Mouse (Mus musculus): ENCODE results near the gene Esf1.
"Not testable (repeated sequence)": the region's sequence is repeated elsewhere in the genome, so short reads cannot be mapped to it uniquely, and the experiment has no call there.

The Esf1 gene

DNA sequence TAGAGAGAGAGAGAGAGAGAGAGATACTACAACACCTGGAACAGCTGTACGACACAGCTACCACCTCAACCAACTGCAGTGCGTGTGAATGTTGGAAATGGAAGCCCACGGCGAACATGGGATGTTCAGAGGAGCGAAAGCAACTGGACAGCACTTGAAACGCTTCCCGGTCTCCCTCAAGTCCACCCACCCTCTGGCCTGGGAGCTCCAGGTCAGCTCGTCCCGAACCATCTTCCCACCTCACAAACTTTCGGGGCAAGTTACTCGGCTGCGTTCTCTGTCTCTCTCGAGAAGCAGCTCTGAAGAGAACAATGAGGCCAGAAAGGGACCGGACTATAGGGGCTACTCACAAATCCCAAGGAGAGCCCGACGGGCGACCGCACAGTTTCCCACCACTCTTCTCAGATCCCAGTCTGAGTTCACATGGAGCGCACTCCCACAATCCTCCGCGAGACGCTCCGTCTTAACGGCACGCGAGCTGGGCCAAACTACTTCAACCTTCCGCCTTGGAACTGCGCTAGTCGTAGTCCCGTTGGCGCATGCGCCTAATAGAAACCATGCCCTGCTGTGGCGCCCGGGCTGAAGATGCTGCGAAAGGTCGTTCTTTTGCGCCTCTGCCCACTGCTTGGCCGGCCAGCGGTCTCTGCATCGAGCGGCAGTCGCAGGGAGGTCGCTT lies at the start of gene Esf1, which contains the start of gene Ndufaf5:
Gene Esf1 (minus strand): TSS at position 438 of the 676 bp plus-strand sequence.
Gene Ndufaf5 (plus strand): TSS at position 523 of the 676 bp plus-strand sequence.
- in situ Hi-C loops (cut with MboI; ENCODE audit: low sequenced_read_pairs), result no loop called here

- in situ Hi-C loops (cut with MboI; ENCODE audit: low sequenced_read_pairs), result no loop called here
These were observed 45.6 kb upstream of the Esf1 start for GRCm38 (mm10) chr2:140215965-140216364.

GRCm38 (mm10) chr2:140215415-140215814 lies 45.1 kb upstream of the Esf1 start:
- in situ Hi-C loops (cut with MboI; ENCODE audit: low sequenced_read_pairs), result no loop called here

DNA sequence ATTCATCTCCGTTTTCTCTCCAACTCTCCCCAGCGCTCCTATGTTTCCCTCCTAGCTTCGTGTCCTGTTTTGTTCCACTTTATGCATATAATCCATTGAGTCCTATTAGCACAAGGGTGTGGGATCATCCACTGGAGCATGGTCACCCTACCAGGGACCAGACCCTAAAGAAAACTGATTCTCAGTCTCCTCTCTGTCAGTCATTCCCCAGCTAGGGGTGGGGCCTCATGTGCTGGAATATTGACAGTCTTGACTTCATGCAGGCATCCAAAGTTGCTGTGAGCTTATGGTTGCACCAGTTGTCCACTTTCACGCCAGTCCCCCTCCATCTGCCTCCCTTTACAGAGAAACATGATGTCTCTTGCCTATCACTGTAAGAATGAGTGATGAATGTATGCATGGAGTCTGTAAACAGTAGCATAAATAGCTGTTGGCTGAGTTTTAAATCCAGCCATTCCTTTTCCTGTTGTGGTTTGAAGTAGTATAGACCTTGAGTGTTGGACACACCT lies 44.2 kb upstream of the Esf1 start:
- in situ Hi-C loops (cut with MboI; ENCODE audit: low sequenced_read_pairs), result no loop called here

- in situ Hi-C loops (cut with MboI; ENCODE audit: low sequenced_read_pairs), result no loop called here
These were observed 33.4 kb upstream of the Esf1 start for GRCm38 (mm10) chr2:140203756-140204155.

DNA sequence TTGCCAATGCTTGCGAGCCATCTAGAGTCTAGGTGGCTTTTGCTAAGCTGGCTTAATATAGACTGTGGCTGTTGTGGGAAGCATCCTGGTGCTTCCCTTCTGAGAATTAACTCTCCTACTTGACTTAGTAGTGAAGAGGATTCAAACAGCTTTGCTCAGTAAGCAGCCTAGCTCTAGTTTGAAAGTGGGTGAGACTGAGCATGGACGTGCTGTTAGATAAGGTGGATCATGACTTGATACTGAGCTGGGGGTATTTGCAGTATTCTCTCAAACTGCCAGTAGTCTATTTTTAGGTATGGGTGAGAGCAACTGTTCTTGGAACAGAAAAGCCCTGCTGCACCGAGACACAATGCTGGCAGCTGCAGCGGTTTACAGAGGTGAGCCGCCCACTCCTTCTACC lies 32.2 kb upstream of the Esf1 start:
- in situ Hi-C loops (cut with MboI; ENCODE audit: low sequenced_read_pairs), result no loop called here

GRCm38 (mm10) chr2:140200713-140201112 lies 30.3 kb upstream of the Esf1 start:
- in situ Hi-C loops (cut with MboI; ENCODE audit: low sequenced_read_pairs), result no loop called here

- in situ Hi-C loops (cut with MboI; ENCODE audit: low sequenced_read_pairs), result not testable (repeated sequence)
These were observed 15.4 kb upstream of the Esf1 start for GRCm38 (mm10) chr2:140185685-140186210.

DNA sequence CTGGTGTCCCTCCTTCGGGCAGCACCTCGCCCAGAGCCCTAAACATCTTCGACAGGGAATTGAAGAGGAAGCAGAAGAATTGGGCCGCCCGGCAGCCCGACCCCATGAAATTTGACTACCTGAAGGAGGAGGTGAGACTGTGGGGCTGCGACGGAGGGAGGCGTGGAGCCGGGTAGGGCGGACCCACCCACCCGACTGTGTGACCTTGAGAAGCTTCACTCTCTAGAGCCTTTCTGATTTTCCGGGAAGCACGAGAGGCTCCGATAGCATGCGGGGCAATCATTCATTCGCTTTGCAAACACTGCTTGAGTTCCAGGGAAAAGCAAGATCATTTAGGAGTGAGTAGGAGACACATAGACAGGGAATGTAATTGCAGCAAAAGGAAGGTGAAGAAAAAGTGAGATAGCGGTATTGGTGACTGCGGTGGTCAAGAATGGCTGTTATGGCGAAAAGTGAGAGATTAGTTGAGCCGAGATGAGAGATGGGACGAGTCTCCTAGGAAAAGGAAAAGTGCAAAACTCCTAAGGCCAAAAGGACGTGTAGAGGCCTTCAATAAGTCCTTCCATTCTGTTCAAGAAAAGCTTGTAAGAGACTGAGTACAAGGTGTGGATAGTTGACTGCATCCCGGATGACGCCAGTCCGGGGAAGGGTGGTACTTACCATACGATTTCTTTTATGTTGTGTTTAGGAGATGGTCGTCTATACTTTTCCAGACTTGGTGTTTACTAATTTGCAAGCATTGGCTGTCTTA lies 614 bp upstream of the Esf1 start:
- in situ Hi-C loops (cut with MboI; ENCODE audit: low sequenced_read_pairs), result no loop called here

GRCm38 (mm10) chr2:140169057-140169456 lies 1.3 kb downstream of the Esf1 start:
- in situ Hi-C loops (cut with MboI; ENCODE audit: low sequenced_read_pairs), result no loop called here

GRCm38 (mm10) chr2:140163351-140163854 lies 7.0 kb downstream of the Esf1 start:
- in situ Hi-C loops (cut with MboI; ENCODE audit: low sequenced_read_pairs), result no loop called here

DNA sequence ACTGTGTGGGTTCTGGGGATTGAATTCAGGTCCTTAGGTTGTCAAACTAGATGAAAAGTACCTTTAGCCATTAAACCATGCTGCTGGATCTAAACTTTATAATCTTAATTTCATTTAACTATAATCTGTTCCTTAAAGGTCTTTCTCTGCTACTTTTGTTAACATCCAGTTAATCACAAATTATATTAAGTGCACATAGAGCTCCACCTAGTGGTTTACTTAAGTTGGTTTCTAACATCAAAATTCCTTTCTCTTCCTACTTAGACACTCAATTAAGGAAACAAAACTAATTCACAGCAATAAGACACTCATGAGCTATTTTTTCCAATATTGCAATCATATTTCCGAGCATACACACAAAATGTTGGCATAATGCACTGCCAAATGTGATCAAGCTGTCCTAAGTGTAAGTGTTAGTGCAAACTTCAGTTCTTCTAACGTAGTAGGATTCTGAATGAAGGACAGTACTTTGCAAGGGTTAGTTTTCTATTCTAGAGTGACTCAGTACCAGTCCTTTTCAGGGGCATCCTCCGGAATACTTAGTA lies 11.1 kb downstream of the Esf1 start:
- in situ Hi-C loops (cut with MboI; ENCODE audit: low sequenced_read_pairs), result no loop called here

DNA sequence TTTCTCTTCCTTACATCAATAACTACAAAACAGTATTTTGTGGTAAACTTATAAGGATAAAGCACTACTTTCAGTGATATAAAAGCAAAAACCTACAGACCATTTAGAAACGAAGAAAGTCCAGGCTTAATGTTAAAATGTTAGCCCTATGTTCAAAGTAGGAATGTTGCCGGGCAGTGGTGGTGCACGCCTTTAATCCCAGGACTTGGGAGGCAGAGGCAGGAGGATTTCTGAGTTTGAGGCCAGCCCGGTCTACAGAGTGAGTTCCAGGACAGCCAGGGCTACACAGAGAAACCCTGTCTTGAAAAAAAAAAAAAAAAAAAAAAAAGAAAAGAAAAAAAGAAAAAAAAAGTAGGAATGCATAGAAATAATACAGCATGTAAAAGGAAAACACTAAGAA lies 18.6 kb downstream of the Esf1 start, which contains the start of gene Gm17374:
Gene Gm17374 (plus strand): TSS at position 301 of the 400 bp plus-strand sequence.
- in situ Hi-C loops (cut with MboI; ENCODE audit: low sequenced_read_pairs), result not testable (repeated sequence)

DNA sequence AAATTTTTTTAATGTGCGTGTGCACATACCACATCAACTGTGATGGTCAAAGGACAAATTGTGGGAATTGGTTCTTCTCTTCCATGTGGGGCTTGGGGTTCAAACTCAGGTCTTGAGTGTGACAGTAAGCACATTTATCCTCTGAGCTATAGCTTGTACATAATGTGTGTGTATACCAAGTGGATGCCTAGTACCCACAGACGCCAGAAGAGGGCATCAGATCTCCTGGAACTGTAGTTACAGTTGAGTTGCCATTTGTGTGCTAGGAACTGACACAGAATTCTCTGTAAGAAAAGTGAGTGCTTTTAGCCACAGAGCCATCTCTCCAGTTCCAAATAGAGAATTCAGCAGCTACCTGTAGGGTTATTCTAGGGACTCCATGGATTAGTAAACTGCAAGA lies 44.8 kb downstream of the Esf1 start:
- in situ Hi-C loops (cut with MboI; ENCODE audit: low sequenced_read_pairs), result no loop called here

DNA sequence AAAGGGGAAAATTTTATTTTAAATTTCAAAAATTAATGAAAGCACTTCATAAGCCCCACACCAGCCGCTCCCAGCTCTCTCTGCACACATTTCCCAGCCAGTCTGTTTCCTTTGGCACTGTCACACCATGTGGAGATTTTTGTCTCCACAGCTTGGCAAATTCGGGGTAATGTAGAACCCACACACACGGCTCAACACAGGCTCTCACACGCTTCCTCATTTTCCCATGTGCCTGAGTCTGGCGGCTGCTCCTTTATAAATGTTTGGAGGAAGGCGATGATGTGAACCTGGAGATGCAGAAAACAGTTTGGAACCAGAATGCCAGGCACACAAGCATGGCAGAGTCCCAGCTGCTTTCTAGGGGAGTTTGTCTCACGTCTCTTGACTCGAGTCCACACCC lies 56.5 kb downstream of the Esf1 start:
- in situ Hi-C loops (cut with MboI; ENCODE audit: low sequenced_read_pairs), result no loop called here

- in situ Hi-C loops (cut with MboI; ENCODE audit: low sequenced_read_pairs), result no loop called here
These were observed 61.4 kb downstream of the Esf1 start for GRCm38 (mm10) chr2:140108945-140109344.

DNA sequence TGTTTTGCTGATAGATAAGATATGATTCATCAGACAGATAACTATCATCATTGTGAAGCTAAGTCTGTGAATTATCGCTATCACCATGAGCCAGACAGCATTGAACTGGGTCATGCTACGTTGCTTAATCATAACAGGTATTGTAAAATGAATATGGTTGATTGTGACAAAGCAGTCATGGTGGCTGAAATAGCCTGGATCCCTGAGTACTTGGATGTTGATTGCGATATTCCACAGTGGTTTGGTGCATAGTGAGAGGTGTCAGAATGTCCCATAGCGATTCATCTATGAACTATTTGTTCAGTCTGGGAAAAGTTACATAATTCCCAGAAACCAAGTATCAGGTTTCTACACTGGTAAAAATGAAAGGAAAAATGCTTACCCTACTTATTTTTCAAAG lies 62.7 kb downstream of the Esf1 start:
- in situ Hi-C loops (cut with MboI; ENCODE audit: low sequenced_read_pairs), result no loop called here

GRCm38 (mm10) chr2:140104951-140105350 lies 65.4 kb downstream of the Esf1 start:
- in situ Hi-C loops (cut with MboI; ENCODE audit: low sequenced_read_pairs), result no loop called here

DNA sequence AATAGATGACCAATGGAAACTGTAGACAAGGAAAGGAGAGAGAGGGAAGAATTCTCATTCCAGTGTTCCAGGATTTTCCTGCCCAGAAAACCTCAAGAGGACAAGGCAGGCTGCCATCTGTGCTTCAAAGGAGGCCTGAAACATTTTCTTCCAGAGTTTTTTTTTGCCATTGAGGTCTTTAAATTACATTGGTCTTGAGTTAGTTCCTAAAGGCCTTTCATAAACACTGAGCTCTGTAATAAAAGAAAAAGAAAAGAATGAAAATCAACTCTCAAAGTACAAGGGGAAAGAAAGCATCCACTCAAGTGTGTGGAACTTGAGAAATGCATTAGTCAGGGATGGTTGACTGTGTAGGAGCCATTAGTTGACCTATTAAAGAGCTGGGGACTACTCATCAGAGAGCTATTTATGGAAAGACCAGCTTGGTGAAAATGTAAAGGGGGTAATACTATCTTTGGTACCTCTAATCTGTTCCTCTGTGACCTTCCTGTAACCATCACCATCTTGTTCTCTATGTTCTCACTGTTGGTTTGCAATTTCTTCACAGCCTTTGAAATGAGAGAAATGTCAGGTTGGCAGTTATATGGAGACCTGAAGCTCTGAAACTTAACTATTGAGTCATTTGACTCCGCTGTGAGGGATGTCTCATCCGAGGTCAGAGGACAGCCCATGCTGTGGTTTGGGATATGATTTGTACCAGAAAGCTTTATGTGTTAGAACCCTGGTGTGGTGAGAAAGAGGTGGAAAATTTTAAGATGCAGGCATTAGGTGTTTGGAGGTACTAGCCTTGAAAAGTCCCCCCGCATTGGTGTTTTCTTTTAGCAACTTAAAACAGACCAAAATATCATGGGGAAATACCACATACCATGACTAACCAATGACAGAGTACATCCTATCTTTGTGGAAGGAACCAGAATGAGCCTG lies 69.6 kb downstream of the Esf1 start:
- in situ Hi-C loops (cut with MboI; ENCODE audit: low sequenced_read_pairs), result no loop called here

- in situ Hi-C loops (cut with MboI; ENCODE audit: low sequenced_read_pairs), result no loop called here
These were observed 70.4 kb downstream of the Esf1 start for GRCm38 (mm10) chr2:140099971-140100370.
